Mouse (Mus musculus): ENCODE measurements around the gene Gm9857. TPM values are rescaled to one million over a fixed set of nuclear protein-coding genes. Genes with fewer than 3 reads are reported as not detected.

Gene Gm9857
- total RNA-seq (2023): not detected in 2 replicates

GRCm38 (mm10) chr3:108940001-108940633 lies at the start of gene Gm9857:
Gene Gm9857 (minus strand): TSS chr3:108940445.

GRCm38 (mm10) chr3:108939573-108939972 lies 672 bp downstream of the Gm9857 start, which contains the start of gene Henmt1:
Gene Henmt1 (plus strand): TSS chr3:108939873.

GRCm38 (mm10) chr3:108911548-108912413 lies 28.5 kb downstream of the Gm9857 start, which contains the start of gene Prpf38b:
Gene Prpf38b (minus strand): TSS chr3:108911727.

Other genes with a start within 250 kb of the Gm9857 start
- 10.1 and 12.5 TPM in 2 replicates for gene Gpsm2, start 218.1 kb downstream of the Gm9857 start, total RNA-seq (2023)
- not detected in 2 replicates for gene Aknad1, start 200.8 kb downstream of the Gm9857 start, total RNA-seq (2023)
- gene Stxbp3, start 99.9 kb downstream of the Gm9857 start, total RNA-seq (2023): 34.0 and 45.6 TPM in 2 replicates
- not detected in 2 replicates for gene Fndc7, start 50.4 kb downstream of the Gm9857 start, total RNA-seq (2023)
- gene Prpf38b, start 28.7 kb downstream of the Gm9857 start, total RNA-seq (2023): 120 and 149 TPM in 2 replicates
- not detected in 2 replicates for gene Henmt1, start 572 bp downstream of the Gm9857 start, total RNA-seq (2023)
- 17.2 and 20.8 TPM in 2 replicates for gene Fam102b, start 87.2 kb upstream of the Gm9857 start, total RNA-seq (2023)
- gene Slc25a54, start 140.0 kb upstream of the Gm9857 start, total RNA-seq (2023): not detected in 2 replicates
- 67.8 and 71.0 TPM in 2 replicates for gene Slc25a24, start 182.7 kb upstream of the Gm9857 start, total RNA-seq (2023)